ENCODE assay signal across 15 mouse cellular contexts in the genomic region with DNA sequence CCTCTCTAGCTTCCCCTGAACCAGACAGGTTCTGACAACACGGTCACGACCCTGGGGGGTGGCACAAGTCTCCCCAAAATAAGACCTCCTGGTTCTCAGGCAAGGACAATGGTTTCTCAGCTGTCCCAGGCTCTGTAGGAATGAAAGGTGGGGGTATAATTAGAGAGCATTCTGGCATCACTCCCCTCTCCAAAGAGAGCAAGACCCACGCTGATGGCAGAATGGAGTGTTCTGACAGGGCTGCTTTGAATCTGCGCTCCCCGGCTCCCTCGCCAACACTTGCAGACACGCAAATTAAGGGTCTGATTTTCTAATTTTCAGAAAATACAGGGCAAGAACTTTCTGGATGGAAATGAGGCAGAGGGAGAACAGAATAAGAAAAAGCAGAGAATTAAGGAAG.
"Had no signal": no experiment of that assay in that cellular context is flagged by ENCODE, and none has a peak within 500 bp of the region (broad histone marks: within the 10 kb centered on the region; RNA-seq: fewer than 3 reads in every experiment).

No protein-coding gene starts in this region.

- H3K27me3 ChIP-seq: kidney, embryonic 15.5 days; limb, embryonic 15.5 days; liver, embryonic 12.5 days; neural tube, embryonic 12.5 days; stomach, embryonic 15.5 days had no signal

- H3K36me3 ChIP-seq: kidney, embryonic 15.5 days; limb, embryonic 15.5 days; liver, embryonic 12.5 days; neural tube, embryonic 12.5 days; stomach, embryonic 15.5 days had no signal

- H3K9me3 ChIP-seq: kidney, embryonic 15.5 days; limb, embryonic 15.5 days; liver, embryonic 12.5 days; neural tube, embryonic 12.5 days; stomach, embryonic 15.5 days had no signal

- H3K9ac ChIP-seq: kidney, embryonic 15.5 days; limb, embryonic 15.5 days; liver, embryonic 12.5 days; lung, embryonic 14.5 days; neural tube, embryonic 12.5 days; stomach, embryonic 15.5 days had no signal

- ATAC-seq: liver, embryonic 12.5 days had no signal

- DNase-seq: kidney, postnatal 14 days; layer of hippocampus, postnatal 36 days; lung, embryonic 14.5 days; lung, postnatal 10 days; lung, postnatal 4 days; right cerebral cortex, postnatal 14 days; thymus, adult 2 months; thymus, postnatal 25 days had no signal

- H3K4me3 ChIP-seq: kidney, embryonic 15.5 days; limb, embryonic 15.5 days; liver, embryonic 12.5 days; myocyte; neural tube, embryonic 12.5 days; stomach, embryonic 15.5 days had no signal

- H3K27ac ChIP-seq: kidney, embryonic 15.5 days; limb, embryonic 15.5 days; liver, embryonic 12.5 days; neural tube, embryonic 12.5 days; stomach, embryonic 15.5 days had no signal

- H3K4me1 ChIP-seq: kidney, embryonic 15.5 days; limb, embryonic 15.5 days; liver, embryonic 12.5 days; stomach, embryonic 15.5 days had no signal

- H3K4me2 ChIP-seq: kidney, embryonic 15.5 days; limb, embryonic 15.5 days; liver, embryonic 12.5 days; lung, embryonic 14.5 days; midbrain, embryonic 11.5 days; neural tube, embryonic 12.5 days; stomach, embryonic 15.5 days had no signal
